Mouse (Mus musculus): ENCODE results near the gene Tnfrsf4. TPM values are rescaled to one million over a fixed set of nuclear protein-coding genes. Genes with fewer than 3 reads are reported as not detected.

Tnfrsf4 gene
- polyA plus RNA-seq, 1 experiment from 2014 or later = 0.70 TPM

DNA sequence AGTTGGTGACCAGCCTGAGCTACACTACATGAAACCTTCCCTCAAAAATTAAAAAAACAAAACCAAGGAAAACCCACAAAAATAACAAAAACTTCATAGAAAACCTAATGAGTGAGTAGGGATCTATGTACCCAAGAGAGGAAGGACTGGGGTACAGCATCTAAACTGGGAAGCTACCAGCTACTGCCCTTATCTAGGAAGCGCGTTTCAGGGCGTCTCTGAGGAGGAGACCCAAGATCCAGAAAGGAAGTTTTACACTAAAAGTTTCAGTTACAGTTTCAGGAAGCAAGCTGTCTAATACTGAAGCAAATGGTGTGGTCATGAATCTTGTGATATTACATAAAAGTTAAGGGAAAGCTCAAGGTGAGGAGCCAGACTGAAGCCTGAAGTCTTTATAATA is 36.1 kb downstream of the Tnfrsf4 start:
- WGBS = 72% methylated on average over 3 of the region's 3 CpGs
- Histone ChIP-seq H3K27ac (no peak overlapping the region), H3K4me1 (replicated peaks; ENCODE audit: insufficient read depth, low read length) (no peaks in the 10 kb centered on the region), H3K4me2 (ENCODE audit: low read length) (no peak overlapping the region), H3K4me3 (replicated peaks; ENCODE audit: low read depth, low read length) (no peak overlapping the region), H3K36me3 (ENCODE audit: insufficient read depth, low read length) (no peaks in the 10 kb centered on the region), H3K27me3 (ENCODE audit: insufficient read depth, low read length) (no peaks in the 10 kb centered on the region), H3K9ac (ENCODE audit: low read depth, low read length) (no peak overlapping the region), H3K9me3 (replicated peaks; ENCODE audit: low read length) (no peaks in the 10 kb centered on the region)
- DNase-seq (ENCODE audit: low spot score) (no peak), ATAC-seq (replicated peaks; ENCODE audit: low FRiP score, low read depth) (no peak)
- no peak for TF ChIP-seq CTCF (IDR thresholded peaks at IDR 0.05; ENCODE audit: low read depth)

DNA sequence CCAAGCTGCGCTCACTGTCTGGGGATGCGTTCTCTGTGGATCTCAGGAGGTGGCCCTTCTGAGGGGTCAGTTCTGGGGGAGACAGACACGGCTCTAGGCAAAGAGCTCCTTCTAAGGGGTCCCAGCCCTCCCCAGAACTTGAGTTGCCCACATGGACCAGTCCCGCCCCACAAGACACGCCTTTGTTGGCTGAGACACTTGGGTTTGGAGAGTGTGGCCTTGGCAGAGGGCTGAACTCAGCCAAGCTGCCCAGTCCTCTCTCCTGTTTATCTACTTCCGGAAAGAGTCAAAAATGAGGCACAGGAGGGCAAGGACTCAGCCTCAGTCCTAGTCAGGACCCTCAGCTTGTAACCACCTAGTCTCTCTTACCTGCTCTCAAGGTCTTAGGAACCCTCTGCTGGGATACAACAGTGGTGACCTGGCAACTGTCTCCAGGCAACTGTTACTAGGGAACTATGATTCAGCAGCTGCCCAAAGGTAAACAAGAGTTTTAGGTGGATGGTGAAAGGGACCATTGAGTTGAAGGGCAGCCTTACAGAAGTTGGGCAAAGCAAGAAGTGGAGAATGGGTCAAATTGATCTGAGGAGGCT is 36.8 kb downstream of the Tnfrsf4 start:
- H3K27me3 ChIP-seq (ENCODE audit: insufficient read depth, low read length) = no peaks in the 10 kb centered on the region
- no peak overlapping the region for H3K27ac ChIP-seq
- 0 out of 2 replicates have a peak, but pooled peaks cover 6% of the 10 kb centered on the region for H3K4me1 ChIP-seq (replicated peaks; ENCODE audit: insufficient read depth, low read length)
- no peak for ATAC-seq (replicated peaks; ENCODE audit: low FRiP score, low read depth)
- 79% methylated on average over 6 of the region's 6 CpGs for WGBS
- no peak overlapping the region for H3K9ac ChIP-seq (ENCODE audit: low read depth, low read length)
- no peak overlapping the region for H3K4me2 ChIP-seq (ENCODE audit: low read length)
- H3K9me3 ChIP-seq (replicated peaks; ENCODE audit: low read length) = no peaks in the 10 kb centered on the region
- TF ChIP-seq CTCF (IDR thresholded peaks at IDR 0.05; ENCODE audit: low read depth) = no peak
- H3K4me3 ChIP-seq (replicated peaks; ENCODE audit: low read depth, low read length) = no peak overlapping the region
- no peaks in the 10 kb centered on the region for H3K36me3 ChIP-seq (ENCODE audit: insufficient read depth, low read length)
- no peak for DNase-seq (ENCODE audit: low spot score)

GRCm38 (mm10) chr4:156053113-156053512 is 39.5 kb downstream of the Tnfrsf4 start:
- H3K4me2 ChIP-seq (ENCODE audit: low read length) = no peak overlapping the region
- H3K9me3 ChIP-seq (replicated peaks; ENCODE audit: low read length) = no peaks in the 10 kb centered on the region
- no peak overlapping the region for H3K9ac ChIP-seq (ENCODE audit: low read depth, low read length)
- ATAC-seq (replicated peaks; ENCODE audit: low FRiP score, low read depth) (no peak), DNase-seq (ENCODE audit: low spot score) (no peak)
- H3K27ac ChIP-seq = no peak overlapping the region
- 0 out of 2 replicates have a peak, but pooled peaks cover 6% of the 10 kb centered on the region for H3K4me1 ChIP-seq (replicated peaks; ENCODE audit: insufficient read depth, low read length)
- H3K27me3 ChIP-seq (ENCODE audit: insufficient read depth, low read length) = no peaks in the 10 kb centered on the region
- H3K36me3 ChIP-seq (ENCODE audit: insufficient read depth, low read length) = no peaks in the 10 kb centered on the region
- H3K4me3 ChIP-seq (replicated peaks; ENCODE audit: low read depth, low read length) = no peak overlapping the region
- WGBS = 78% methylated on average over 4 of the region's 4 CpGs
- TF ChIP-seq CTCF (IDR thresholded peaks at IDR 0.05; ENCODE audit: low read depth) = no peak

GRCm38 (mm10) chr4:156054130-156054529 is 40.5 kb downstream of the Tnfrsf4 start:
- WGBS = 64% methylated on average over 4 of the region's 4 CpGs
- H3K9me3 ChIP-seq (replicated peaks; ENCODE audit: low read length) = no peaks in the 10 kb centered on the region
- no peak overlapping the region for H3K4me3 ChIP-seq (replicated peaks; ENCODE audit: low read depth, low read length)
- 0 out of 2 replicates have a peak, but pooled peaks cover 6% of the 10 kb centered on the region for H3K4me1 ChIP-seq (replicated peaks; ENCODE audit: insufficient read depth, low read length)
- no peaks in the 10 kb centered on the region for H3K27me3 ChIP-seq (ENCODE audit: insufficient read depth, low read length)
- no peak overlapping the region for H3K4me2 ChIP-seq (ENCODE audit: low read length)
- no peak overlapping the region for H3K9ac ChIP-seq (ENCODE audit: low read depth, low read length)
- no peak overlapping the region for H3K27ac ChIP-seq
- no peak for TF ChIP-seq CTCF (IDR thresholded peaks at IDR 0.05; ENCODE audit: low read depth)
- no peaks in the 10 kb centered on the region for H3K36me3 ChIP-seq (ENCODE audit: insufficient read depth, low read length)
- DNase-seq (ENCODE audit: low spot score) (no peak), ATAC-seq (replicated peaks; ENCODE audit: low FRiP score, low read depth) (no peak)

DNA sequence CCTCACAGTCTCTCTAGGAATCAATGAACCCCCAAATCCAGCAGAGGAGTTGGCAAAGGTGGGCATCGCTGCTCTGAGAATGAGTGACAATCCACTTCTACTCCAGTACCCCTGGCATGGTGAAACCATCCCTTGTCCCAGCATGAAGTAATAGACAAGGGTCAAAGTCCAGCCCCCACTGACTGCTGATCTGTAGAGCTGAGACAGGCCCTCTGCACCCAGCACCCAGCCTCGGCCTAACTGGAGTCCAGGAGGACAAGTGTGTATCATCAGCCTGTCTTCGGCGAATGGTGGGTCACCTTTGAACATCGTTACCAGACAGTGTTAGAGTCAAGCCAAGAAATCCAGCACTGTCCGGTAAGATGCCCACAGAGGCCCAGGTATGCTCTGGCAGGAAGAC is 41.0 kb downstream of the Tnfrsf4 start:
- TF ChIP-seq CTCF (IDR thresholded peaks at IDR 0.05; ENCODE audit: low read depth) = no peak
- Histone ChIP-seq H3K9me3 (replicated peaks; ENCODE audit: low read length) (no peaks in the 10 kb centered on the region), H3K27me3 (ENCODE audit: insufficient read depth, low read length) (no peaks in the 10 kb centered on the region), H3K4me3 (replicated peaks; ENCODE audit: low read depth, low read length) (no peak overlapping the region), H3K4me2 (ENCODE audit: low read length) (no peak overlapping the region), H3K4me1 (replicated peaks; ENCODE audit: insufficient read depth, low read length) (0 out of 2 replicates have a peak, but pooled peaks cover 6% of the 10 kb centered on the region), H3K27ac (no peak overlapping the region), H3K9ac (ENCODE audit: low read depth, low read length) (no peak overlapping the region), H3K36me3 (ENCODE audit: insufficient read depth, low read length) (no peaks in the 10 kb centered on the region)
- no peak for DNase-seq (ENCODE audit: low spot score)
- ATAC-seq (replicated peaks; ENCODE audit: low FRiP score, low read depth) = peak; percentile 52; the same call in 1 of the 2 replicates
- WGBS = 84% methylated on average over 6 of the region's 6 CpGs

GRCm38 (mm10) chr4:156055173-156055572 is 41.5 kb downstream of the Tnfrsf4 start:
- DNase-seq (ENCODE audit: low spot score) = no peak
- H3K9ac ChIP-seq (ENCODE audit: low read depth, low read length) = no peak overlapping the region
- H3K27me3 ChIP-seq (ENCODE audit: insufficient read depth, low read length) = no peaks in the 10 kb centered on the region
- no peaks in the 10 kb centered on the region for H3K36me3 ChIP-seq (ENCODE audit: insufficient read depth, low read length)
- 0 out of 2 replicates have a peak, but pooled peaks cover 6% of the 10 kb centered on the region for H3K4me1 ChIP-seq (replicated peaks; ENCODE audit: insufficient read depth, low read length)
- 0 out of 2 replicates have a peak, but pooled peaks have one; percentile 3 for TF ChIP-seq CTCF (IDR thresholded peaks at IDR 0.05; ENCODE audit: low read depth)
- no peak overlapping the region for H3K4me2 ChIP-seq (ENCODE audit: low read length)
- WGBS = 87% methylated on average over 5 of the region's 5 CpGs
- peak overlapping the region; percentile 56 for H3K27ac ChIP-seq
- no peak for ATAC-seq (replicated peaks; ENCODE audit: low FRiP score, low read depth)
- H3K4me3 ChIP-seq (replicated peaks; ENCODE audit: low read depth, low read length) = no peak overlapping the region
- H3K9me3 ChIP-seq (replicated peaks; ENCODE audit: low read length) = no peaks in the 10 kb centered on the region

Data from kidney, postnatal 0 days (tissue).